Mouse (Mus musculus) c-Kit-positive CD71-negative TER-119-negative erythroid progenitor cells, embryonic 14.5 days (primary cell): ENCODE results near the gene Lrrc75b.
"Not testable (repeated sequence)": the region's sequence is repeated elsewhere in the genome, so short reads cannot be mapped to it uniquely, and the experiment has no call there.

Experiments
- DNase-seq: peaks from one replicate; pipeline ENCODE4 v3.0.0-alpha.2; 2013; ENCODE audit warnings: low read depth

Lrrc75b gene

GRCm38 (mm10) chr10:75568029-75568428 lies 7.9 kb upstream of the Lrrc75b start:
- no peak for DNase-seq

DNA sequence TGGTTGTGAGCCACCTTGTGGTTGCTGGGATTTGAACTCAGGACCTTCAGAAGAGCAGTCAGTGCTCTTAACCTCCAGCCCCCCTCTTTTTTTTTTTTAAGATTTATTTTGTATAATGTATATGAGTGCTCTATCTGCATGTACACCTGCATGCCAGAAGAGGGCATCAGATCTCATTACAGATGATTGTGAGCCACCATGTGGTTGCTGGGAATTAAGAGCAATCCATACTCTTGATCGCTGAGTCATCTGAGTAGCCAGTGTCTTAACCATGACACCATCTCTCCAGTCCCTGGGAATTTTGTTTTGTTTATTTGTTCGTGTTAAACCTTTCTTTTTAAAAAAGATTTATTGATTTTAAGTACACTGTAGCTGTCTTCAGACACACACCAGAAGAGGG lies 6.6 kb upstream of the Lrrc75b start:
- DNase-seq = not testable (repeated sequence)

DNA sequence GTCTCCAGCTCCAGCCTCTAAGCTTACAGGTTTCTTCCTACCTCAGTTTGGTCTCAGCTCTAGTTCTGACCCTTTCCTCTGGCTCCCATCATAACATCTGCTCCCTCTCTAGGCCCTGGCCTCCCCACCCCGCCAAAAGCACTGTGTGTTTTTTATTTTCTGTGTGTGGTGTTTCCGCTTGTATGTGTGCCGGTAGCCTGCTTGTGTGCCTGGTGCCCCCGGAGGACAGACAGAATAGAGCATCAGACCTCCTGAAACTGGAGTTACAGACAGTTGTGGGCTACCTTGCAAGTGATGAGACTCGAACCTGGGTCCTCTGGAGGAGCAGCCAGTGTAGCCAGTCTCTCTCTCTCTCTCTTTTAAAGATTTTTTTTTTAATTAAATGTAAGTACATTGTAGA lies 6.2 kb upstream of the Lrrc75b start:
- DNase-seq = no peak

- no peak for DNase-seq
Observed at GRCm38 (mm10) chr10:75565906-75566305, 5.8 kb upstream of the Lrrc75b start.

- DNase-seq = no peak
Observed at GRCm38 (mm10) chr10:75565436-75565835, 5.3 kb upstream of the Lrrc75b start.

DNA sequence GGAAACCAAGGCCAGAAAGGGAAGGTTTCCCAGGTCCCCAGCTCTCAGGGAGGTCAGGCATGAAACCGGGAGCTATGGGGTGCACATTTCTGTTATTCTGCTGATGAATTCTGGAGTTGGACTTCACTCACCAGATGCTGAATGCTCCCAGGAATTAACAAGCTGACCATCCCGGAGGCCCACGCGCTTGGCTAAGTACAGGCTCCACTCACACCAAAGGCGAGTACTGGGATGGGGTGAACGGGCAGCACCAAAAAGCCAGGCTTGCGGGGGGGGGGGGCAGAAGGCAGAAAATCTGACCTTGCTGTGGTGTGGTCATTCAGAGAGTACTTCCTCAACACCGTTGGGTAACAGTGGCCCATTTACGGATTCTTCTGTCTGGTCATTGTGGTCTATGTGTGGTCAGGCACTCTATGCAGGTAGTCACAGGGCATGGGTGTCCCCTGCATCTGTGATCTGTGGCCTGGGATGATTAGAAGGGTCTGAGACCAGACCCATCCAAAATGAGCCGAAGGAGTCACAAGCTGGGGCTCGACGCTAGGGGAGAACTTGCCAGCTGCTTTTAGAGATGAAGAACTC lies 4.6 kb upstream of the Lrrc75b start:
- no peak for DNase-seq

DNA sequence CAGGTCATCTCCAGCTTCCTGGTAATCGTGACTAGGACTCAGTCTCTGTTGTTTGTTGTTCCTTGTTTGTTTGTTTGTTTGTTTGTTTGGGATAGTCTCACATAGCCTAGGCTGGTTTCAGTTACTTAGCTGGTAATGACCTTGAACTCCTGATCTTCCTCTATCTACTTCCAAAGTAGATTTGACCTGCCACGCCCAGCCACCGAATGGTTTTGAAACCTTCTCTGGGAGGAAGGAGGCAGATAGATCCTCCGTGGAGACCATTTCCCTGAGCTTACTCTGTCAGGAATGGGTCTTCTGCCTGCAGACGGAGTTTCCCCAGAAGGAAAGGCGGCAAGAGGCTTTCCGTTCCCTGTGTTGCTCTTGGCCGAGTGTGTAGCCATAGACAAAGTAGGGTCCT lies 2.5 kb upstream of the Lrrc75b start:
- no peak for DNase-seq

DNA sequence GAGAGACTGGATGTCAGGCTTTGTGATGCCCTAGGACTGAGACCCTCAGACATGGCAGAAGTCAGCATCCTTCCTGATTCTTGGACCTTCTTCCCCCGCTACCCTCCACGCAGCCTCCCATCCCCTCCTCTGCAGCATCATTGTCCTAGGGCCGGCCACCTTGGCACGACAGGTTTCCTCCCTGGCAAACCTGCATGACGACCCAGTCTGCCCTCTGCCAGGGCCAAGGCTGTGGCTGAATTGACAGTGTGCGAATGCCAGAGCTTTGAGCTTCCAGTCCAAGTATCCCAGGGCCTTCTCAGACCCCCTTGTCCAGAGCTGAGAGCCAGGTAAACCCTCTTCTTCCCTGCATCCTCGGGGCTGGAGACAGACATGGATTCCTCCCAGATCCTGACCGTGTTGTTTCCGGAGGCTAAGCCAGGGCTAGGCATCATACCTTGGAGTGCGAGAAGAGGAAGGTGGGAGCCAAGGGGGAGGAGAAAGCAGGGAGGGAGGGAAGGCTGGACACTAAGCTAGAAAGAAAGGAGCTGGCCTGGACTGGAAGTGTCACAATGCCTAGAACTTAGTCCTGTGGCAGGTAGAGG lies 1.0 kb upstream of the Lrrc75b start, which contains the start of gene Ggt1:
Gene Ggt1 (plus strand): TSS at position 534 of the 584 bp plus-strand sequence.
- DNase-seq = no peak

DNA sequence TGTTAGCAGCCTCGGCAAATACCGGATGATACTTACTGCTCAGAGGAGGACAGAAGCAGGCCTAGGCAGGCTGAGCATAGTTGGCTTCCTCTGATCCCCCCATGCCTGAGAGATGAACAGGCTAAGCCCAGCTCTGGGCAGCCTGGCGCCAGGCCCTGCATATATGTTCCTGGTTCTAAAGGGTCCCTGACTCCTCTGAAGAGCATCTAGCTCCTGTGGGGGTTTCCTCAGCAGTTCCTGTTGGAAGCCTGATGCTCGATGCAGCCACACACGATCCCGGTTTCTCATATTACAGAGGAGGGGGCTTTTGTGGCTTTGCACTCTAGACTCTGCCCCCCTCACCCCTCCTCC lies 394 bp upstream of the Lrrc75b start:
- DNase-seq = no peak

DNA sequence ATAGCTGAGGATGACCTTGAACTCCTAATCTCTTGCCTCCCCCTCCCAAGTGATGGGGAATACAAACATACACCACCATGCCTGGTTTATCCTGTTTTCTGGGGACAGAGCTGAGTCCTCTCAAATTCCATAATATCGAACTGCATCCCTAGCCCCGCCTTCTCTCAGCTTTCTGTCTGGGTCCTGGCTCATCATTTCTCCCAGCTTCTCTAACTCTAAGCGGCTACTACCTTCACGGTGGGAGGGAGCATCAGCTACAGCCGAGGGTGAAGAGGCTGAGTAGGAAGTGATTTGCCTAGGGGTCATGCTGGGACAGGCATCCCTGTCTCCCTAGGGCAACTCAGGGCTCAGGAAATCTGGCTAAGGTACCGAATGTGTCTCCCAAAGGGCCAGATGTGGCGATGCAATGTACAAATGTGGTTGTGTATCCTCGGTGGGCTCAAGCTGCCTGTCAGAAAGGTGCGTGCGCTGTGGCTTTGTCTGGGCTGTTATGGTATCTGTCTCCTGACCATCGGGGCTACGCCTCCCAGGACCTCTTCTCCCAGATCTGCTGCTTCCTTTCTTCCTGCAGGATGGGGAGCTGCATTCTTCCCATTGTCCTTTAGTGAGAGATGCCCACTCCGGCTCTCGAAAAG lies 972 bp downstream of the Lrrc75b start:
- DNase-seq = no peak

DNA sequence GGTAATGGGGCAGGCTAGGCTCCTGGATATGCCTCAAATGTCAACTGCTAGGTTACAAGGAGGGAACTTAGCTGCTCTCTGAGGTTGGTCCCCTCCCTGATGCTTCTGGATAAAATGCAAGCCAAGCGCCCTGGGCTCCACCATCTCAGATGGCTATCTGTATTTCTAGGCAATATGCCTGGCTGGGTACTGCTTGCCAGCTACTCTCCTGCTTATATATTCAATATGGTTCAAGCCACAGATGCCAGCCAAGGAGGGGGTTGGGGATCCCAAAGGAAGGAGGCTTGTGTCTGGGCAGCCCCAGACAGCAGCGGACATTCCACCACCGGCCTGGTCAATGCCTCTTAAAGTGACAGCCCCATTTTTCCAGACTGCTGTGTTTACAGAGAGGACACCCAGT lies 1.6 kb downstream of the Lrrc75b start:
- DNase-seq = no peak

- no peak for DNase-seq
Observed at GRCm38 (mm10) chr10:75556026-75556425, 4.1 kb downstream of the Lrrc75b start.

DNA sequence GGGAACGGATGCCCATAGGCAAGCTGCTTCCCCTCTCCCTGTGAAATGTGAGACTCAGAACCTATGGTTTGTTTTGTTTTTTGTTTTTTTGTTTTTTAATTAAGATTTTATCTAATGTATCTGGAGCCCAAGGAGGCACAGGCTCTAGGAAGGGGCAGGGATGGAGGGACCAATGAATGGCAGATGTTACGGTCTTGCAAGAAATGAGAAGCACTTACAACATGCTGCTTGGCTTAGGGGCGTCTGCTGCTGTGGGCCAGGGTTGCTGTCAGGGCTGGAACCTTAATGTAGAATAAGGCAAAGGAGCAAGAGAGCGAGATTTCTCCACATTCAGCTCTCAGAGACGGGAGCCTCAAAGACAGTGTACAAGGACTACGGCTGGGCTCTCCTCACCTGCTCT lies 4.6 kb downstream of the Lrrc75b start:
- DNase-seq = no peak

GRCm38 (mm10) chr10:75554090-75554489 lies 6.0 kb downstream of the Lrrc75b start:
- DNase-seq = no peak

DNA sequence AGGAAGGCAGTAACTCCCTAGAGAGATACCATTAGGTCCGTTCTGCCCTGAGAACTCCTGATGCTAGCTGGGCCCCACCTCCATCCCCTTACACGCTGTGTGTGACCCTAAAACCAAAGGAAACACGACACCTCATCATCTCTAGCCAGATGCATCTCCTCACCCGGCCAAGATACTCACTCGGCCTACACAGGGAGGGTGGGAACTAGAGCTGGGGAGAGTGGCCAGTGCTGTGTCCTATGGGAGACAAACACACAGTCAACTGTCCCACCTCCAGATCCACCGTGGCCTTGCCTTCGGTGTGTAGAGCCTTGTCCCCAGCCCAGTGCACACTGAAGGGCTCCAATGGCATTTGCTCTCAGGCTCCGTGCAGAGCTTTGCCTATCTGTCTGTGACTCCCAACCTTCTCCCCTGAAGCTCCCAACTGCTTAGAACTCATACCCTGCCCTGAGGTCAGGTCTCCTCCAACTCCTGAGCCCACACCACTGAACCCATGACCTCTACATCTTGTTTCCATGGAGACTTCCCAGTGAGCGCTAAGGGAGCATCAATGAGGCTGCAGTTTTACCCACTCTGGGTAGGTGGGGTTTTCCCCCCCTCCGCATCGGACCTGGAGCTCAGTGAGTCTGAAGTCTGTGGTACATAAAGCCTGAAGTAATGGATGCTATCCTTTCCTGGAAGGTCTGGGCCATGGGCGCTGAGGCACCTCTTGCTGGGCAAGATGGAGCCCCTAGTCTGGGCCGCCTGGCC lies 7.3 kb downstream of the Lrrc75b start:
- DNase-seq = no peak

GRCm38 (mm10) chr10:75552106-75552505 lies 8.0 kb downstream of the Lrrc75b start:
- DNase-seq = no peak

DNA sequence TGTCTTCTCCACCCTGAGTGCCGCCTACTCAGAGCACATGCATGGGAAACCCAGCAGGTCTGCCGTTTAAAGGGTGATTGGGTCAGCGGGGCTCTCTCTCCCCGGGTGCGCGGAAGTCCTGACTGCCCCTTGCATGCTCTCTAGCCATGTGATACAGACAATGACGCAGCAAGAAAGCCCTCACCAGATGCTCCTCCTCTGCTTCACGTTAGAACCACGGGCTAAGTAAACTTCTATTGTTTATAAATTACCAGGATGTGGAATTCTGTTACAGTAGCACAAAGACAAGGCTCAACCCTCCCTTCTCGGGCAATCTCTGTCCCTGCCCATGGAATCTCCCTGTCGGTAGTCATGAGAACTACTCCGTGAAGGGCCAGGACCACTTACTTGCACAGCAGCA lies 9.0 kb downstream of the Lrrc75b start:
- DNase-seq = no peak

GRCm38 (mm10) chr10:75549886-75550285 lies 10.2 kb downstream of the Lrrc75b start:
- DNase-seq = no peak

DNA sequence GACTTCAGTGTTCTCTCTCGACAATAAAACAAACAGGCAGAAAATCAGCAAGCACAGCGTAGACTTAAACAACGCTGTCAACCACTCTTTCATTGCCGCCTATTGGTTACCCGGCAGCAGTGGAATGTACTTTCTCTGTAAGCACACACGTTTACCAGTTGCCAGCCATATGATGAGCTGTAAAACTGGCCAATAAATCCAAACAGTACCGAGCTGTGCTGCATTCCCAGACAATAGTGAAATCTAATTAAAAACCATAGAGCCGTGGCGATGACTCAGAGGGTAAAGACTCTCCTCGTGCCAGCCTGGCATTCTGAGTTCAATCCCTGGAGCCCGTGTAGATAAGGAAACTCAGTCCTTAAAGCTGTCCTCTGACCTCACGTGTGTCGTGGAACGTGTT lies 11.6 kb downstream of the Lrrc75b start:
- no peak for DNase-seq

- DNase-seq = no peak
Observed at GRCm38 (mm10) chr10:75547901-75548300, 12.2 kb downstream of the Lrrc75b start.

DNA sequence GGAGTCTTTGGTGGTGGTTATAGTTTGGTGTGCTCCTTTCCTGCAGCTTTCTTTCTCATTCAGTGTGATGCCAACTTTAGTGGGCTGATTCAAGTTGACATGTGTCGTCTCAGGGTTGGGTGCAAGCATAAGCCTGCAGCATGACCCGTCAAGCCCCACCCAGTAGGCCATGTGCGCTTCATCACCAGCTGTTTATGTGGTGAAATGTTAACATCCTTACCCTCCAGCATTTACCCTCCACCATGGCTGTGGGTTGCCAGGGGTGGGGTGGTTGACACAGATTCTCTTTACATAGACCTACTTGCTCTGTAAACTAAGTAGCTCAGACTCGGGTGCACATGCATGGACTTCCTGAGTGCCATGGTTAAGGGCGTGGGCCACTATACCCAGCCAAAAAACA lies 24.0 kb downstream of the Lrrc75b start:
- no peak for DNase-seq

DNA sequence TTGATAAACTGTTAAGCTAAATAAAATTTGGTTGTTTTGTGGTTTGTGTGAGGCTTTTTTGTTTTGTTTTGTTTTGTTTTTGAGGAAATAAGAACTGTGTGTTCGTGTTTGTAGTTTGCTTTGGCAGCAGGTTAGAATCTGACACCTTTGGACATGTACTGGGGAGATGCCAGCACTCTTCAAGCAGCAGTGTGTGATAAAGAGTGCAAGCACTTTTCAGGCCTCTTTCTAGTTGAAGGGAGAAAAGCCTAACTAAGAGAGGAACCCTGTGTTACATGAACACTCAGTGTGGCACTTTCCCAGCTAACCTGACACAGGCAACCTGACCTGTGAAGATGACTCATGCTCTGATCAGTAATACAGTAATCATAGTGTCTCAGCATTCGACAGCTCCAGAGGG lies 24.7 kb downstream of the Lrrc75b start:
- DNase-seq = no peak

DNA sequence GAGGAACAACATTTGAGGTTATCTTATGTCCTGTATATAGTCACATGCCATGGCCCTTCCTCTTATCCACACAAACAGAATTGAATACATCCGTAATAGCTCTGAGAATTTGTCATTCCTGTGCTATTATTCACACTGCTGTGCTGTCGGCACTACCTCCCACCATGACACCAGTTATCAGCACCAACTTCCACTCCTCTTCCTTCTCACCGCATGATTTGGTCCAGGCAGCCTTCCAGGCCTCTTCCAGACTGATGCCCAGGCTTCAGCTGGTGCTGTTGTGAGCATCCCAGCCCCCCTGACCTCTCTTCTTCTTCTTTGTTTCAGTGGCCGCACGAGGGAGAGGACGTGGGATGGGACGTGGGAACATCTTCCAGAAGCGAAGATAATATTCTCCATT lies 25.2 kb downstream of the Lrrc75b start:
- no peak for DNase-seq
